Mouse (Mus musculus): ENCODE results near the gene Olfr403.

DNA sequence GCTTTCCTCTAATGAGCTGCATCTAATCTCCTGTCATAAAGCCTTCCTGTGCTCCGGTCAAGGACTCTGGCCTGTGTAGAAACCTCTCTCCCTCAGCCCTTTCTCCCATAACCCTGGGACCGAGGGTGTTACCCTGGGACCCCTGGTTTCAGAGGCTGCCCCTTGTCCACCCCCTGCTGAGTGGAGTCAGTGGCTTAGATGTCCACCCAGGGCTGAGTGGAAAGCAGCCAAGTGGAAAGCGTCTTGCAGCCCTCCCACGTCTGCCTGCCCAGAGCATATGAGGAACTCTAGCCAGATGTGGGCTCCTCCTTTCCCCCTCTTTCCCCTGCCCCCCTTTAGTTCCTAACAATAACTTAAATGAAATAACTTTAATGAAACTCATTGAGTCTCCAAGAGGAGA, 2.9 kb upstream of the Olfr403 start:
- TF ChIP-seq POLR2A (IDR thresholded peaks at IDR 0.05; ENCODE audit: control insufficient read depth in 1 of 2, insufficient read depth in 1 of 2, low read depth in 1 of 2, low read length in 2 of 2, poor library complexity in 1 of 2) (no peak), RCOR1 (IDR thresholded peaks at IDR 0.05; ENCODE audit: low read depth, low read length) (no peak), UBTF (IDR thresholded peaks at IDR 0.05; ENCODE audit: borderline replicate concordance, insufficient read depth, low read depth, low read length) (no peak), BHLHE40 (IDR thresholded peaks at IDR 0.05; ENCODE audit: borderline replicate concordance, low read depth, low read length) (no peak), TAL1 (IDR thresholded peaks at IDR 0.05; ENCODE audit: low read length) (no peak)
